8 mouse cellular contexts compared by ENCODE assay signal in genomic region chr10:108331784-108332561, GRCm38 (mm10). TPM values are rescaled to one million over a fixed set of nuclear protein-coding genes. Genes with fewer than 3 reads are reported as not detected.
DNase-seq lines count a peak whose midpoint lies in the region; ATAC-seq and TF ChIP-seq lines count a peak whose summit lies in the region.

Gene Pawr, plus strand, starts transcription at chr10:108332121.

- TF ChIP-seq POLR2A in lung, adult 2 months (IDR thresholded peaks at IDR 0.05; ENCODE audit: borderline replicate concordance, extremely low read depth, low read depth, low read length) = peak; percentile 74; the same call in 1 of the 2 replicates
- no peak for TF ChIP-seq POLR2A in thymus, adult 2 months (IDR thresholded peaks at IDR 0.05; ENCODE audit: control insufficient read depth, extremely low read depth, insufficient read depth, low read length, poor library complexity)

- H3K4me3 ChIP-seq in heart, embryonic 11.5 days (ENCODE audit: low read depth, low read length) = peak within 1 kb of the TSS; percentile 92
- H3K4me3 ChIP-seq in lung, adult 2 months (replicated peaks; ENCODE audit: extremely low read depth, low read depth, low read length) = peak within 1 kb of the TSS; percentile 88
- H3K4me3 ChIP-seq in neural tube, embryonic 15.5 days (replicated peaks) = peak within 1 kb of the TSS; percentile 82
- peak within 1 kb of the TSS; percentile 53 for H3K4me3 ChIP-seq in thymus, adult 2 months (ENCODE audit: control insufficient read depth, insufficient read depth, low read length)

- peak within 1 kb of the TSS; percentile 94 for H3K9ac ChIP-seq in heart, embryonic 11.5 days (ENCODE audit: low read depth, low read length)
- peak within 1 kb of the TSS; percentile 64 for H3K9ac ChIP-seq in neural tube, embryonic 15.5 days (replicated peaks)

- peak; percentile 94 for ATAC-seq in heart, embryonic 11.5 days (replicated peaks; ENCODE audit: insufficient number of reproducible peaks, low FRiP score, low TSS enrichment)
- peak; percentile 87 for ATAC-seq in neural tube, embryonic 15.5 days (ENCODE audit: low FRiP score)

- H3K36me3 ChIP-seq in heart, embryonic 11.5 days (ENCODE audit: control insufficient read depth, insufficient read depth, low read length) = no peaks in the 10 kb centered on the region
- H3K36me3 ChIP-seq in neural tube, embryonic 15.5 days = no peaks in the 10 kb centered on the region
- no peaks in the 10 kb centered on the region for H3K36me3 ChIP-seq in thymus, adult 2 months (ENCODE audit: control insufficient read depth, insufficient read depth, low read length)

- H3K4me1 ChIP-seq in heart, embryonic 11.5 days (ENCODE audit: control insufficient read depth, insufficient read depth, low read length) = peaks cover 2% of the 10 kb centered on the region; the same call in 1 of the 2 replicates
- H3K4me1 ChIP-seq in lung, adult 2 months (ENCODE audit: control insufficient read depth, insufficient read depth, low read length) = 0 out of 2 replicates have a peak, but pooled peaks cover 2% of the 10 kb centered on the region
- H3K4me1 ChIP-seq in neural tube, embryonic 15.5 days = peaks cover 18% of the 10 kb centered on the region
- peaks cover 13% of the 10 kb centered on the region for H3K4me1 ChIP-seq in thymus, adult 2 months (replicated peaks; ENCODE audit: control insufficient read depth, insufficient read depth, low read length)

- H3K9me3 ChIP-seq in heart, embryonic 11.5 days (replicated peaks; ENCODE audit: control insufficient read depth, low read length) = no peaks in the 10 kb centered on the region
- no peaks in the 10 kb centered on the region for H3K9me3 ChIP-seq in neural tube, embryonic 15.5 days (replicated peaks)

- H3K27ac ChIP-seq in heart, embryonic 11.5 days (ENCODE audit: low read depth, low read length) = peak within 1 kb of the TSS; percentile 83
- peak within 1 kb of the TSS; percentile 51 for H3K27ac ChIP-seq in neural tube, embryonic 15.5 days (replicated peaks)
- no peak within 1 kb of the TSS for H3K27ac ChIP-seq in thymus, adult 2 months (ENCODE audit: control insufficient read depth, insufficient read depth, low read length)

- TF ChIP-seq CTCF in lung, adult 2 months (IDR thresholded peaks at IDR 0.05; ENCODE audit: insufficient read depth, low read length) = no peak
- TF ChIP-seq CTCF in thymus, adult 2 months (IDR thresholded peaks at IDR 0.05; ENCODE audit: borderline replicate concordance, control insufficient read depth, extremely low read depth, insufficient read depth, low read length, poor library complexity) = no peak

- H3K27me3 ChIP-seq in heart, embryonic 11.5 days (ENCODE audit: control insufficient read depth, insufficient read depth, low read length) = peaks cover 9% of the 10 kb centered on the region
- peaks cover 22% of the 10 kb centered on the region for H3K27me3 ChIP-seq in neural tube, embryonic 15.5 days (replicated peaks)
- peaks cover 10% of the 10 kb centered on the region; the same call in 1 of the 2 replicates for H3K27me3 ChIP-seq in thymus, adult 2 months (ENCODE audit: control insufficient read depth, insufficient read depth, low read length)

- H3K4me2 ChIP-seq in heart, embryonic 11.5 days = peak within 1 kb of the TSS; percentile 78
- peak within 1 kb of the TSS; percentile 98 for H3K4me2 ChIP-seq in neural tube, embryonic 15.5 days

- peak; percentile 71 for DNase-seq in CD4-positive helper T cell, adult 2 months (ENCODE audit: low read depth, low spot score)
- DNase-seq in adrenal gland, postnatal 25 days = peak; percentile 85
- peak; percentile 94 for DNase-seq in embryo, embryonic 9.5 days (ENCODE audit: extremely low spot score)
- peak; percentile 88 for DNase-seq in kidney, adult 9 months
- DNase-seq in lung, adult 2 months = peak; percentile 82
- peak; percentile 9 for DNase-seq in thymus, adult 2 months

- WGBS in heart, embryonic 11.5 days (ENCODE audit: insufficient replicate concordance) = under 1% methylated on average over 78 of the region's 85 CpGs
- under 1% methylated on average over 84 of the region's 85 CpGs for WGBS in lung, adult 2 months
- WGBS in neural tube, embryonic 15.5 days = under 1% methylated on average over 68 of the region's 85 CpGs
- WGBS in thymus, adult 2 months = 2% methylated on average over 81 of the region's 85 CpGs

RNA-seq across cellular contexts. Expression of gene Pawr, which starts in this region (rescaled TPM):
- total RNA-seq in adrenal gland, postnatal 25 days (2021) = 11.7 and 12.3 TPM in 2 replicates
- polyA plus RNA-seq in heart, embryonic 11.5 days (2014; fragmentation: Nextera tagmentation; extraction: Ambion mirVana) = 16.8 and 18.7 TPM in 2 replicates
- polyA plus RNA-seq in lung, adult 2 months (2012; rRNA removed) = 12.9 and 23.8 TPM in 2 replicates
- 2.9 and 3.3 TPM in 2 replicates for polyA plus RNA-seq in neural tube, embryonic 15.5 days (2015; fragmentation: Nextera tagmentation; extraction: Ambion mirVana)
- polyA plus RNA-seq in thymus, adult 2 months (2012; rRNA removed) = 3.9 and 7.0 TPM in 2 replicates

Comparison
In these comparisons a context has a peak if more than half of its experiments do, and no peak if none do; other contexts are left out.
1. DNase-seq: peak in every context shown above with its lines; median percentile 94 in embryo, embryonic 9.5 days; 88 in kidney, adult 9 months; 85 in adrenal gland, postnatal 25 days; 82 in lung, adult 2 months; 71 in CD4-positive helper T cell, adult 2 months; 9 in thymus, adult 2 months.